Mouse (Mus musculus) heart, adult 2 months (tissue): ENCODE measurements around the gene Gm45716. TPM values are rescaled to one million over a fixed set of nuclear protein-coding genes. Genes with fewer than 3 reads are reported as not detected.

ENCODE experiments used
- DNase-seq, 2 experiments: peaks; one replicate each; pipeline ENCODE4 v3.0.0; 2021
- H3K27ac ChIP-seq: fragments of 200-600 bp; 2 replicates; pipeline ENCODE4 v1.8.1; 2022
- H3K27me3 ChIP-seq: fragments of 200-500 bp; 2 replicates; pipeline ENCODE4 v1.6.1; 2012; ENCODE audit warnings: mild to moderate bottlenecking, low read length, inconsistent platforms, mixed read lengths; ENCODE audit not compliant: control insufficient read depth, insufficient read depth
- H3K36me3 ChIP-seq: fragments of 200-500 bp; 2 replicates; pipeline ENCODE4 v1.6.1; 2012; ENCODE audit warnings: low read length, inconsistent platforms; ENCODE audit not compliant: control insufficient read depth, insufficient read depth
- H3K4me1 ChIP-seq: fragments of 200-500 bp; 2 replicates; pipeline ENCODE4 v1.6.1; 2011; ENCODE audit warnings: low read length; ENCODE audit not compliant: control insufficient read depth, insufficient read depth
- H3K4me3 ChIP-seq: fragments of 200-600 bp; 2 replicates; pipeline ENCODE4 v1.8.1; 2022
- H3K79me2 ChIP-seq: fragments of 200-500 bp; replicated peaks from 2 replicates; pipeline ENCODE4 v1.6.1; 2012; ENCODE audit warnings: mild to moderate bottlenecking, inconsistent platforms, low read length, moderate library complexity, mixed read lengths; ENCODE audit not compliant: control insufficient read depth, insufficient read depth
- H3K9ac ChIP-seq: fragments of 200-500 bp; 2 replicates; pipeline ENCODE4 v1.6.1; 2012; ENCODE audit warnings: low read depth, mild to moderate bottlenecking, control low read depth, inconsistent platforms, low read length, mixed read lengths
- CTCF ChIP-seq: fragments of 200-600 bp; IDR thresholded peaks from 2 replicates; pipeline ENCODE4 v1.8.1; 2022; ENCODE audit warnings: antibody characterized with exemption, mild to moderate bottlenecking, moderate library complexity
- EP300 ChIP-seq: fragments of 200-500 bp; IDR thresholded peaks from 2 replicates; pipeline ENCODE4 v1.6.1; 2011; ENCODE audit warnings: low read depth, low read length, control low read depth; ENCODE audit not compliant: insufficient read depth
- POLR2A ChIP-seq: fragments of 200-500 bp; IDR thresholded peaks from 2 replicates; pipeline ENCODE4 v1.6.1; 2011; ENCODE audit warnings: mild to moderate bottlenecking, low read depth, low read length, control low read depth; ENCODE audit not compliant: insufficient read depth
- WGBS: fragments of 180-500 bp; shearing (Covaris S2); methylation state at CpG from one replicate; pipeline ENCODE4 v1.1.7; 2018; 5-methylcytosine and 5-hydroxymethylcytosine counted together
- intact Hi-C: fragments of 180-260 bp; cut with DNase I; formaldehyde crosslinking; loops from one replicate; pipeline ENCODE4 v1.15.1; 2025
- polyA plus RNA-seq: library from polyadenylated mRNA; depleted of rRNA; stranded (reverse); fragments of >200 nt; gene quantifications from 2 replicates; pipeline ENCODE4 v1.2.3, GENCODE M21; 2012
- total RNA-seq, 2 experiments: library from RNA; stranded (reverse); gene quantifications; 2 replicates each; pipeline ENCODE4 v1.2.3; 2021

The Gm45716 gene
- total and polyA plus RNA-seq, 3 experiments, result 3.9 to 8.1 (median 7.5) TPM

- 59% methylated on average over 2 of the region's 2 CpGs for WGBS
- H3K79me2 ChIP-seq, result no peaks in the 10 kb centered on the region
- H3K36me3 ChIP-seq, result no peaks in the 10 kb centered on the region
- no peak overlapping the region for H3K9ac ChIP-seq
- no peak overlapping the region for H3K27ac ChIP-seq
- DNase-seq, result no peak
- H3K4me3 ChIP-seq, result no peak overlapping the region
- no peaks in the 10 kb centered on the region for H3K27me3 ChIP-seq
- TF ChIP-seq CTCF (no peak), EP300 (no peak), POLR2A (no peak)
- no peaks in the 10 kb centered on the region for H3K4me1 ChIP-seq
- intact Hi-C loops, result no loop called here
These were observed 51.2 kb downstream of the Gm45716 start for GRCm38 (mm10) chr11:90238657-90239056.

GRCm38 (mm10) chr11:90240652-90241330 is 53.3 kb downstream of the Gm45716 start:
- WGBS, result 47% methylated on average over 6 of the region's 6 CpGs
- no peak for TF ChIP-seq EP300
- TF ChIP-seq CTCF, result no peak
- TF ChIP-seq POLR2A, result no peak
- H3K79me2 ChIP-seq, result no peaks in the 10 kb centered on the region
- DNase-seq, result peak in 1 of 2 experiments; percentile 13
- H3K4me3 ChIP-seq, result no peak overlapping the region
- no peak overlapping the region for H3K9ac ChIP-seq
- H3K27ac ChIP-seq, result no peak overlapping the region
- intact Hi-C loops, result no loop called here
- no peaks in the 10 kb centered on the region for H3K27me3 ChIP-seq
- no peaks in the 10 kb centered on the region for H3K36me3 ChIP-seq
- no peaks in the 10 kb centered on the region; the same call in 1 of the 2 replicates for H3K4me1 ChIP-seq

GRCm38 (mm10) chr11:90241874-90242273 is 54.4 kb downstream of the Gm45716 start:
- Histone ChIP-seq H3K27ac (no peak overlapping the region), H3K4me3 (no peak overlapping the region), H3K9ac (no peak overlapping the region), H3K27me3 (no peaks in the 10 kb centered on the region), H3K4me1 (no peaks in the 10 kb centered on the region; the same call in 1 of the 2 replicates), H3K79me2 (no peaks in the 10 kb centered on the region), H3K36me3 (no peaks in the 10 kb centered on the region)
- TF ChIP-seq POLR2A (no peak), EP300 (no peak), CTCF (no peak)
- intact Hi-C loops, result no loop called here
- 49% methylated on average over 2 of the region's 2 CpGs for WGBS
- DNase-seq, result no peak

GRCm38 (mm10) chr11:90243300-90243699 is 55.8 kb downstream of the Gm45716 start:
- 93% methylated on average over 2 of the region's 2 CpGs for WGBS
- no peak for DNase-seq
- Histone ChIP-seq H3K27me3 (no peaks in the 10 kb centered on the region), H3K79me2 (no peaks in the 10 kb centered on the region), H3K4me3 (no peak overlapping the region), H3K27ac (no peak overlapping the region), H3K36me3 (no peaks in the 10 kb centered on the region), H3K4me1 (no peaks in the 10 kb centered on the region; the same call in 1 of the 2 replicates), H3K9ac (no peak overlapping the region)
- TF ChIP-seq EP300, result no peak
- TF ChIP-seq POLR2A, result no peak
- no peak for TF ChIP-seq CTCF
- intact Hi-C loops, result no loop called here

GRCm38 (mm10) chr11:90245630-90246029 is 58.1 kb downstream of the Gm45716 start:
- Histone ChIP-seq H3K27me3 (no peaks in the 10 kb centered on the region), H3K4me1 (peaks cover 1% of the 10 kb centered on the region), H3K9ac (no peak overlapping the region), H3K79me2 (no peaks in the 10 kb centered on the region; the same call in 1 of the 2 replicates), H3K27ac (no peak overlapping the region), H3K36me3 (no peaks in the 10 kb centered on the region), H3K4me3 (no peak overlapping the region)
- TF ChIP-seq EP300 (no peak), POLR2A (no peak), CTCF (no peak)
- DNase-seq, result no peak
- WGBS, result 50% methylated on average over 6 of the region's 6 CpGs
- intact Hi-C loops, result no loop called here

- intact Hi-C loops, result no loop called here
These were observed 59.2 kb downstream of the Gm45716 start for GRCm38 (mm10) chr11:90246676-90247075.

More at GRCm38 (mm10) chr11:90246676-90247075, 59.2 kb downstream of the Gm45716 start:
- 84% methylated on average over 4 of the region's 4 CpGs for WGBS
- DNase-seq, result no peak
- no peak for TF ChIP-seq CTCF
- no peak for TF ChIP-seq POLR2A
- TF ChIP-seq EP300, result no peak
- peaks cover 5% of the 10 kb centered on the region for H3K36me3 ChIP-seq
- H3K4me1 ChIP-seq, result peaks cover 3% of the 10 kb centered on the region
- H3K79me2 ChIP-seq, result no peaks in the 10 kb centered on the region; the same call in 1 of the 2 replicates
- H3K27ac ChIP-seq, result no peak overlapping the region
- no peak overlapping the region for H3K9ac ChIP-seq
- H3K4me3 ChIP-seq, result no peak overlapping the region
- H3K27me3 ChIP-seq, result no peaks in the 10 kb centered on the region
